Mouse (Mus musculus): ENCODE data around the gene Tmem109.

DNA sequence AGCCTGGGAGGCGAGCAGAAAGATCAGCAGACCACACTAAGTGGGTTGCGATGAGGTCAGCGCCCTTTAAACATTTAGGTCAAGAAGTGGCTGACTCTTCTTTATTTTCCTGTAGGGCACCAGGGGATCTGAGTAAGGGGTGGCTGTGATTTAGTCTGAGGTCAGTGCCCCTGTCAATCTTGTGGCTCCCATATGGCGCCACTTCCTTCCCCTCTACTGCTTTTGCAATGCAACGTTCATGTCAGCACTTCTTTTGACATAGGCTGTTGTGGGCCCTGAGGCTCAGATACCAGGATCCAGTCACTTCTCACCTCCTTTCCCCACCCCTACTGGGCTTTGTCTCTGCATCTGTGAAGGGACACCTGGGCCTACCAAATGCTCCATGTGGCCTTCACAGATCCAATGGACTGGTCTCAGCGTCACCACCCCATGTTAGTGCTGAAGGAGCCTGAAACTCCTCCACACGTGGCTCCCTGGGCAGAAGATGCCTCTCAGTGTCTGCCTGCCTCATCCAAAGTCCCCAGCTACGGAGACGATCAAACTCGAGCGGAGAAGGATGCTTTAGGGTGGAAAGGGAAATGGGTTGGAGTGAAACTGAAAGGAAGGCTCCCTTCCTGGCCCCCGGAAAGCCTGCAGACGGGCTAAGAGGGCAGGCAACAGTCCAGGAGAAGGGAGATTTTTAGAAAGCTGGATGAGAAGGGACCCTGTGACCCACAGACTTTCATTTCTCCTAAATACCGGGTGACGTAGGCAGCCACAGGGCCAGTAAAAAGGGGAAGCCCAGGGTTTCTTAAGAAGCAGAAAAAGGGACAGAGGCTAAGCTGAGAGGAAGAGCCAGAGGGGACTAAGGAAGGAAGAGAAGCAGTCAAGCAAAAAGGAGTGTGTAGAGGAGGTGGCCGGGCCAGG, 39.8 kb downstream of the Tmem109 start:
- TF ChIP-seq CTCF (IDR thresholded peaks at IDR 0.05; ENCODE audit: extremely low read depth, insufficient read length, insufficient replicate concordance, low read depth, low read length) (no peak), POLR2A (IDR thresholded peaks at IDR 0.05; ENCODE audit: low read depth, low read length) (no peak)

All from small intestine, adult 2 months (tissue).